Mouse (Mus musculus): ENCODE measurements around the gene Mcf2l. TPM values are rescaled to one million over a fixed set of nuclear protein-coding genes. Genes with fewer than 3 reads are reported as not detected.

Gene Mcf2l
- total RNA-seq, 2 experiments from 2014 or later = 22.9 to 27.4 TPM

Small RNA genes lying within 50 kb of the gene (microRNA-seq; reads per million reads assigned to microRNA genes)
- 0 reads per million in 2 experiments for gene Gm38671 (ENCODE audit: borderline replicate concordance in 2 of 2)

Other genes starting within 250 kb of the Mcf2l start
- 1 to 10 TPM; 7.5 to 7.7 TPM for gene Tubgcp3, start 201.6 kb upstream of the Mcf2l start, total RNA-seq (2021)
- gene Atp11a, start 116.8 kb upstream of the Mcf2l start, total RNA-seq (2021) = 10 to 100 TPM; 23.7 to 27.0 TPM
- gene F7, start 152.2 kb downstream of the Mcf2l start, total RNA-seq (2021) = not detected
- under 1 TPM in 1 of 2 experiments, not detected in 1; 0.32 TPM for gene F10, start 163.5 kb downstream of the Mcf2l start, total RNA-seq (2021)
- not detected for gene Proz, start 187.1 kb downstream of the Mcf2l start, total RNA-seq (2021)
- gene Pcid2, start 231.7 kb downstream of the Mcf2l start, total RNA-seq (2021) = 1 to 10 TPM; 7.1 to 8.0 TPM
- gene Cul4a, start 231.8 kb downstream of the Mcf2l start, total RNA-seq (2021) = 10 to 100 TPM; 62.2 to 66.4 TPM